Mouse (Mus musculus) E14TG2a.4 (cell line): ENCODE results near the gene Arih1.

Experiments
- H3K27me3 ChIP-seq: 2 replicates; pipeline ENCODE4 v1.6.1; 2014; ENCODE audit warnings: low read length, control low read depth; ENCODE audit not compliant: insufficient read depth
- H3K36me3 ChIP-seq: 2 replicates; pipeline ENCODE4 v1.6.1; 2014; ENCODE audit warnings: low read length, control low read depth; ENCODE audit not compliant: insufficient read depth
- H3K4me1 ChIP-seq: replicated peaks from 2 replicates; pipeline ENCODE4 v1.6.1; 2014; ENCODE audit warnings: low read depth, low read length, control low read depth
- H3K4me3 ChIP-seq: replicated peaks from 2 replicates; pipeline ENCODE4 v1.5.1; 2014; ENCODE audit warnings: mild to moderate bottlenecking, low read length
- H3K9me3 ChIP-seq: 2 replicates; pipeline ENCODE4 v1.6.1; 2014; ENCODE audit warnings: low read length, control low read depth
- CTCF ChIP-seq: conservative IDR thresholded peaks from 2 replicates; pipeline ENCODE4 v1.5.1; 2014; ENCODE audit warnings: low read length
- NANOG ChIP-seq: IDR thresholded peaks from 2 replicates; pipeline ENCODE4 v1.6.1; 2014; ENCODE audit warnings: borderline replicate concordance, low read length, mixed read lengths
- POU5F1 ChIP-seq: IDR thresholded peaks from 2 replicates; pipeline ENCODE4 v1.6.1; 2014; ENCODE audit warnings: low read length, borderline replicate concordance

Arih1 gene

GRCm38 (mm10) chr9:59484760-59485159, 1.7 kb downstream of the Arih1 start:
- Histone ChIP-seq H3K4me3 (peak overlapping the region; percentile 96), H3K27me3 (no peaks in the 10 kb centered on the region), H3K9me3 (no peaks in the 10 kb centered on the region), H3K4me1 (peaks cover 40% of the 10 kb centered on the region), H3K36me3 (peaks cover 16% of the 10 kb centered on the region)
- no peak for TF ChIP-seq NANOG
- TF ChIP-seq CTCF = no peak
- TF ChIP-seq POU5F1 = no peak

GRCm38 (mm10) chr9:59482419-59482818, 4.0 kb downstream of the Arih1 start:
- no peak for TF ChIP-seq NANOG
- TF ChIP-seq CTCF = peak; percentile 72
- TF ChIP-seq POU5F1 = no peak
- H3K4me1 ChIP-seq = peaks cover 53% of the 10 kb centered on the region
- H3K9me3 ChIP-seq = no peaks in the 10 kb centered on the region
- H3K27me3 ChIP-seq = no peaks in the 10 kb centered on the region
- H3K36me3 ChIP-seq = peaks cover 31% of the 10 kb centered on the region
- no peak overlapping the region for H3K4me3 ChIP-seq

DNA sequence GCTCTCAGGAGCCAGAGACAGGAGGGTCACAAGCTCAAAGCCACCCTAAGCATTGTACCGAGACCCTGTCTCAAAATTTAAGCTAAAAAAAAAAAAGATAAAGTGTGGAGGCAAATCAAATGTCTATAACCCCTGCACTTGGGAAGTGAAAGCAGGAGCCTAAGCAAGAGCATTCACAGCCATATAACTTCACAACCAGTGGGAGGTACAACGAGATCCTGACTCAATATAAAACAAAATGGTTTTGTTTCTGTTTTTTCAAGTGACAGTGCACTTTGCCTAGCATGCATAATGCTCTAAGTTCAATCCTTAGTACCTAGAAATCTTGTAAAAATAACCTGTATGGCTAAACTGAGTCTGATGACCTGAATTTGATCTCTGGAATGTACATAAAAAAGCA, 9.8 kb downstream of the Arih1 start:
- H3K27me3 ChIP-seq = no peaks in the 10 kb centered on the region
- H3K4me1 ChIP-seq = peaks cover 74% of the 10 kb centered on the region
- no peak for TF ChIP-seq CTCF
- TF ChIP-seq POU5F1 = no peak
- TF ChIP-seq NANOG = no peak
- no peaks in the 10 kb centered on the region for H3K9me3 ChIP-seq
- H3K36me3 ChIP-seq = peaks cover 56% of the 10 kb centered on the region
- H3K4me3 ChIP-seq = no peak overlapping the region

- Histone ChIP-seq H3K9me3 (no peaks in the 10 kb centered on the region), H3K4me3 (no peak overlapping the region), H3K36me3 (peaks cover 56% of the 10 kb centered on the region), H3K27me3 (no peaks in the 10 kb centered on the region), H3K4me1 (peaks cover 74% of the 10 kb centered on the region)
- no peak for TF ChIP-seq POU5F1
- no peak for TF ChIP-seq NANOG
- TF ChIP-seq CTCF = no peak
Observed at GRCm38 (mm10) chr9:59474838-59475237, 11.6 kb downstream of the Arih1 start.

DNA sequence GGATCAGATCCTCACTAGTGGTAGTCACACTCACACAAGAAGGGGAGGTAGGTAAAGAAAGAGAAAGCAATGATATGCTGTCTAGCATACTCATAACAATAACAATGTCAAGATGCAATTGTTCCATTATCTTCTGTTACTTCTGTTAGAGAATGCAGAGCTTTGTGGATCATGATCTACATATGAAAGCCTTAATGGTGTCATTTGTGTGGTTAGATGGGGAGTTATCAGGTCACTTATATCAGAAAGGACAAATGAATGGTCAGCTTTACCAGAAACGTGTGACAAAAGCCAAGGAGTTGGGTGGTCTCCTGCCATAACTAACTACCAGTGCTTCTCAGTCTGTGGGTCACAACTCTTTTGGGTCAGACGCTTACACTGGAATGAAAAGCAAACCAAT, 13.2 kb downstream of the Arih1 start:
- H3K27me3 ChIP-seq = no peaks in the 10 kb centered on the region
- no peak overlapping the region for H3K4me3 ChIP-seq
- H3K9me3 ChIP-seq = no peaks in the 10 kb centered on the region
- peaks cover 47% of the 10 kb centered on the region for H3K36me3 ChIP-seq
- TF ChIP-seq NANOG (peak; percentile 98), CTCF (no peak)
- H3K4me1 ChIP-seq = peaks cover 65% of the 10 kb centered on the region

DNA sequence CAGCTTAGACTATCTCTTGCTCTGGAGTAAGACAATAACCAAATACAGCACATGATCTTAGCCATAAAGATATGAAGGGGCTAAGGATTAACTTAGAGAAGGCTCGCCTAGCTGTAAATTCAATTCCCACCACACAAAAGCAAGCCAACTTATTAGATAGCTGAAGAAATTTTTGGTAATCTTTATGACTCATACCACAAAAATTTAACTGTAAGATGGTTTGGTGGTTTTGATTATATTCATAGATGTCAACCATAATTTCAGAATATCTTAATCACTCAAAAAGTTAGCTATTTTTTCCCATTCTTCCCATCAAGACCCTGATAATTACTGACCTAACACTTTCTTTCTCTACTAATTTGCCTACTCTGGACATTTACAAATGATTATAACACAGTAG, 17.0 kb downstream of the Arih1 start:
- H3K9me3 ChIP-seq = no peaks in the 10 kb centered on the region
- H3K36me3 ChIP-seq = peaks cover 38% of the 10 kb centered on the region
- TF ChIP-seq POU5F1 = no peak
- TF ChIP-seq NANOG = no peak
- TF ChIP-seq CTCF = no peak
- H3K27me3 ChIP-seq = no peaks in the 10 kb centered on the region
- H3K4me3 ChIP-seq = no peak overlapping the region
- peaks cover 32% of the 10 kb centered on the region for H3K4me1 ChIP-seq

- H3K4me3 ChIP-seq = no peak overlapping the region
- H3K36me3 ChIP-seq = peaks cover 16% of the 10 kb centered on the region; the same call in 1 of the 2 replicates
- peaks cover 26% of the 10 kb centered on the region for H3K4me1 ChIP-seq
- H3K9me3 ChIP-seq = no peaks in the 10 kb centered on the region
- TF ChIP-seq NANOG = no peak
- no peak for TF ChIP-seq POU5F1
- TF ChIP-seq CTCF = no peak
- no peaks in the 10 kb centered on the region for H3K27me3 ChIP-seq
Observed at GRCm38 (mm10) chr9:59464293-59464692, 22.1 kb downstream of the Arih1 start.

GRCm38 (mm10) chr9:59458997-59459510, 27.4 kb downstream of the Arih1 start:
- Histone ChIP-seq H3K36me3 (peaks cover 20% of the 10 kb centered on the region), H3K27me3 (no peaks in the 10 kb centered on the region)
- TF ChIP-seq POU5F1 (no peak), NANOG (no peak), CTCF (no peak)

DNA sequence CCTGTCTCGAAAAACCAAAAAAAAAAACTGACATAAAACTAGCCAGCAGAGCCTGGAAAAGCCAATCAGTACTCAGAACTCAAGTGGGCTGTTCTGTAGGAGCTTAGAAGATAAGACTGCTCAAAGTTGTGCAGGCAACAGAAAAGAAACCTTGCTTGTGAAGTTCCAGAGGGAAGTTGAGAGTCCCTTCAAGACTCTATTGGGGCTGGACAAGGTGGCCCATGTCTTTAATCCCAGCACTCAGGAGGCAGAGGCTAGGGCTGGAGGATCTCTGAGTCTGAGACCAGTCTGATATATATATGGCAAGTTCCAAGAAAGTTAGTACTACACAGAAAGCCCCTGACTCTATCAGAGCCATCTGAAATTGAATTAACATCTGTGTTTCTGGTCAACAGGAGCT, 28.0 kb downstream of the Arih1 start:
- TF ChIP-seq CTCF (no peak), POU5F1 (no peak), NANOG (no peak)
- Histone ChIP-seq H3K4me3 (no peak overlapping the region), H3K27me3 (no peaks in the 10 kb centered on the region)

More at GRCm38 (mm10) chr9:59458997-59459510, 27.4 kb downstream of the Arih1 start:
- Histone ChIP-seq H3K4me1 (peaks cover 69% of the 10 kb centered on the region), H3K4me3 (no peak overlapping the region), H3K9me3 (no peaks in the 10 kb centered on the region)

More for the DNA sequence above, 28.0 kb downstream of the Arih1 start:
- Histone ChIP-seq H3K9me3 (no peaks in the 10 kb centered on the region), H3K4me1 (peaks cover 69% of the 10 kb centered on the region), H3K36me3 (peaks cover 17% of the 10 kb centered on the region)
